Mouse (Mus musculus) embryonic stem cell, embryonic (primary cell): Measurements from ENCODE around the gene Crip3.

ENCODE experiments used
- CTCF ChIA-PET, 4 experiments: fragments of 300-600 bp in 2 of 4; fragments of 350-600 bp in 2 of 4; sonication (Branson Sonifier 250); formaldehyde crosslinking; loops; one replicate each; lab custom pipeline; 2022; ENCODE audit warnings: inconsistent platforms in 2 of 4; lab: Charles Lee
- POLR2A ChIA-PET, 4 experiments: fragments of 300-600 bp in 2 of 4; fragments of 350-600 bp in 2 of 4; sonication (Branson Sonifier 250); formaldehyde crosslinking; loops; one replicate each; lab custom pipeline; 2022; ENCODE audit warnings: antibody characterized with exemption in 4 of 4, inconsistent platforms in 1 of 4; lab: Charles Lee

The Crip3 gene

GRCm38 (mm10) chr17:46428761-46429414 lies at the start of gene Crip3:
Crip3 (plus strand) TSS chr17:46428926.
- CTCF ChIA-PET = interaction anchor here (0.6 to 1.4 kb wide), 24 partner anchors 9 to 298 kb away, joined by 3 to 10 read pairs (median 4); partner anchors contain the start of gene Slc22a7 (in 2 of the 4)
- POLR2A ChIA-PET = interaction anchor here (0.6 to 1.4 kb wide), 27 partner anchors 9 to 743 kb away, joined by 3 to 7 read pairs (median 3); partner anchors contain the start of genes Slc22a7 (in 2 of the 4), Abcc10 (in 1 of the 4) and Vegfa (in 1 of the 4)

- CTCF ChIA-PET = interaction anchor here (0.5 to 1.7 kb wide), 10 partner anchors 9 to 847 kb away, joined by 3 to 8 read pairs (median 3); no protein-coding TSS in a partner anchor
- POLR2A ChIA-PET = interaction anchor here in 3 of 4 experiments (0.5 to 1.6 kb wide), 8 partner anchors 50 to 1055 kb away, joined by 3 to 12 read pairs (median 4); partner anchors contain the start of genes Abcc10 (in 2 of the 3), Dnph1 (in 1 of the 3), Klhdc3 (in 1 of the 3) and Tbcc (in 1 of the 3)
Measured at GRCm38 (mm10) chr17:46383294-46384060, 45.2 kb upstream of the Crip3 start, which contains the start of gene Zfp318. Zfp318 (plus strand) TSS chr17:46383731.

GRCm38 (mm10) chr17:46384061-46384801 lies 44.5 kb upstream of the Crip3 start:
- ChIA-PET POLR2A (interaction anchor here in 2 of 4 experiments (0.8 to 1.2 kb wide), 7 partner anchors 9 to 85 kb away, joined by 3 to 5 read pairs (median 3); partner anchors contain the start of genes Abcc10 (in 1 of the 2) and Crip3 (in 1 of the 2)), CTCF (interaction anchor here in 3 of 4 experiments (0.8 to 1.0 kb wide), 8 partner anchors 9 to 649 kb away, joined by 3 to 7 read pairs (median 5); no protein-coding TSS in a partner anchor)

- POLR2A ChIA-PET = interaction anchor here in 1 of 4 experiments (0.5 kb wide), 1 partner anchor 155 kb away, joined by 3 read pairs; no protein-coding TSS in a partner anchor
- CTCF ChIA-PET = interaction anchor here in 1 of 4 experiments (0.5 to 1.0 kb wide), 2 partner anchors 21 to 44 kb away, joined by 3 read pairs; no protein-coding TSS in a partner anchor
Measured at GRCm38 (mm10) chr17:46388200-46388599, 40.5 kb upstream of the Crip3 start.

GRCm38 (mm10) chr17:46393012-46393411 lies 35.7 kb upstream of the Crip3 start:
- CTCF ChIA-PET = interaction anchor here (0.6 to 1.6 kb wide), 22 partner anchors 8 to 674 kb away, joined by 3 to 15 read pairs (median 4); partner anchors contain the start of genes Abcc10 (in 3 of the 4) and Crip3 (in 1 of the 4)
- POLR2A ChIA-PET = interaction anchor here in 2 of 4 experiments (1.3 to 1.4 kb wide), 3 partner anchors 8 to 821 kb away, joined by 3 to 5 read pairs (median 4); no protein-coding TSS in a partner anchor

- CTCF ChIA-PET = interaction anchor here in 1 of 4 experiments (1.2 kb wide), 1 partner anchor 23 kb away, joined by 4 read pairs; no protein-coding TSS in a partner anchor
- POLR2A ChIA-PET = interaction anchor here in 1 of 4 experiments (1.2 kb wide), 1 partner anchor 14 kb away, joined by 4 read pairs; no protein-coding TSS in a partner anchor
Measured at GRCm38 (mm10) chr17:46394631-46395030, 34.1 kb upstream of the Crip3 start.

GRCm38 (mm10) chr17:46408478-46408877 lies 20.2 kb upstream of the Crip3 start:
- POLR2A ChIA-PET = interaction anchor here in 2 of 4 experiments (0.8 to 1.2 kb wide), 3 partner anchors 10 to 145 kb away, joined by 3 to 4 read pairs (median 4); no protein-coding TSS in a partner anchor
- CTCF ChIA-PET = interaction anchor here (0.6 to 1.2 kb wide), 8 partner anchors 9 to 200 kb away, joined by 3 to 4 read pairs (median 3); no protein-coding TSS in a partner anchor

- POLR2A ChIA-PET = interaction anchor here in 3 of 4 experiments (0.7 to 1.5 kb wide), 4 partner anchors 10 to 92 kb away, joined by 3 to 7 read pairs (median 4); partner anchors contain the start of gene Crip3 (in 2 of the 3)
- CTCF ChIA-PET = interaction anchor here in 3 of 4 experiments (0.6 to 1.6 kb wide), 4 partner anchors 10 to 684 kb away, joined by 3 to 10 read pairs (median 4); partner anchors contain the start of gene Crip3 (in 1 of the 3)
Measured at GRCm38 (mm10) chr17:46418628-46419027, 10.1 kb upstream of the Crip3 start.

GRCm38 (mm10) chr17:46419717-46420116 lies 9.0 kb upstream of the Crip3 start:
- POLR2A ChIA-PET = interaction anchor here in 3 of 4 experiments (0.7 to 1.5 kb wide), 7 partner anchors 9 to 387 kb away, joined by 3 read pairs; partner anchors contain the start of gene Crip3 (in 1 of the 3)
- CTCF ChIA-PET = interaction anchor here (0.5 to 1.6 kb wide), 13 partner anchors 9 to 1509 kb away, joined by 3 to 11 read pairs (median 3); partner anchors contain the start of genes Crip3 (in 3 of the 4) and Slc35b2 (in 1 of the 4)

GRCm38 (mm10) chr17:46426496-46426895 lies 2.2 kb upstream of the Crip3 start:
- CTCF ChIA-PET = interaction anchor here in 1 of 4 experiments (0.7 kb wide), 1 partner anchor 617 kb away, joined by 6 read pairs; no protein-coding TSS in a partner anchor
- POLR2A ChIA-PET = no interaction called here

GRCm38 (mm10) chr17:46433627-46434026 lies 4.9 kb downstream of the Crip3 start:
- ChIA-PET POLR2A (interaction anchor here in 3 of 4 experiments (0.6 to 2.0 kb wide), 25 partner anchors 8 to 425 kb away, joined by 3 to 8 read pairs (median 3); partner anchors contain the start of genes Dnph1 (in 2 of the 3), Abcc10 (in 1 of the 3), Bicral (in 1 of the 3) and Polr1c (in 1 of the 3)), CTCF (interaction anchor here in 2 of 4 experiments (0.6 to 2.0 kb wide), 6 partner anchors 20 to 791 kb away, joined by 3 to 12 read pairs (median 4); partner anchors contain the start of gene Ptk7 (in 1 of the 2))

- CTCF ChIA-PET = interaction anchor here (0.5 to 2.7 kb wide), 30 partner anchors 8 to 816 kb away, joined by 3 to 11 read pairs (median 4); partner anchors contain the start of genes Dnph1 (in 1 of the 4), Ptk7 (in 1 of the 4), Ttbk1 (in 1 of the 4) and Zfp318 (in 1 of the 4)
- POLR2A ChIA-PET = interaction anchor here in 2 of 4 experiments (0.8 to 2.0 kb wide), 8 partner anchors 17 to 278 kb away, joined by 3 to 7 read pairs (median 4); partner anchors contain the start of genes Dnph1 (in 1 of the 2), Polr1c (in 1 of the 2), Ppp2r5d (in 1 of the 2) and Yipf3 (in 1 of the 2)
Measured at GRCm38 (mm10) chr17:46436672-46437366, 8.1 kb downstream of the Crip3 start.

GRCm38 (mm10) chr17:46438298-46438873 lies 9.7 kb downstream of the Crip3 start, which contains the start of gene Slc22a7:
Slc22a7 (minus strand) TSS chr17:46438457.
- CTCF ChIA-PET = interaction anchor here (0.6 to 2.7 kb wide), 12 partner anchors 8 to 371 kb away, joined by 3 to 11 read pairs (median 4); partner anchors contain the start of gene Crip3 (in 2 of the 4)

GRCm38 (mm10) chr17:46439176-46439575 lies 10.4 kb downstream of the Crip3 start:
- POLR2A ChIA-PET = no interaction called here

More at GRCm38 (mm10) chr17:46438298-46438873, 9.7 kb downstream of the Crip3 start, which contains the start of gene Slc22a7:
- POLR2A ChIA-PET = interaction anchor here in 3 of 4 experiments (0.6 to 2.0 kb wide), 15 partner anchors 10 to 376 kb away, joined by 3 to 7 read pairs (median 3); partner anchors contain the start of genes Crip3 (in 2 of the 3), Abcc10 (in 1 of the 3), Dnph1 (in 1 of the 3) and Polr1c (in 1 of the 3)

More at GRCm38 (mm10) chr17:46439176-46439575, 10.4 kb downstream of the Crip3 start:
- CTCF ChIA-PET = interaction anchor here in 2 of 4 experiments (0.6 to 1.5 kb wide), 5 partner anchors 10 to 370 kb away, joined by 3 to 7 read pairs (median 4); partner anchors contain the start of gene Crip3 (in 1 of the 2)
